Mouse (Mus musculus) neural tube, embryonic 13.5 days (tissue): ENCODE measurements around the gene Kif1c. TPM values are rescaled to one million over a fixed set of nuclear protein-coding genes. Genes with fewer than 3 reads are reported as not detected.

Source experiments
- ATAC-seq: fragments of 200-750 bp; cut with Nextera tagmentation; 2 replicates; pipeline ENCODE4 v1.8.0; 2017; ENCODE audit warnings: low read depth, mild to moderate bottlenecking, moderate TSS enrichment, moderate library complexity
- H3K27ac ChIP-seq: fragments of 300-500 bp; sonication (generic); replicated peaks from 2 replicates; pipeline ENCODE4 v1.5.1; 2015; ENCODE audit warnings: moderate library complexity, mild to moderate bottlenecking, inconsistent platforms
- H3K27me3 ChIP-seq: fragments of 300-500 bp; sonication (generic); 2 replicates; pipeline ENCODE4 v1.6.1; 2015; ENCODE audit warnings: mild to moderate bottlenecking, inconsistent platforms
- H3K36me3 ChIP-seq: fragments of 300-500 bp; sonication (generic); 2 replicates; pipeline ENCODE4 v1.6.1; 2015; ENCODE audit warnings: mild to moderate bottlenecking, inconsistent platforms
- H3K4me1 ChIP-seq: fragments of 300-500 bp; sonication (generic); replicated peaks from 2 replicates; pipeline ENCODE4 v1.6.1; 2015; ENCODE audit warnings: inconsistent platforms
- H3K4me2 ChIP-seq: fragments of 300-500 bp; sonication (generic); 2 replicates; pipeline ENCODE4 v1.6.1; 2015; ENCODE audit warnings: inconsistent platforms, mild to moderate bottlenecking, moderate library complexity
- H3K4me3 ChIP-seq: fragments of 300-500 bp; sonication (generic); 2 replicates; pipeline ENCODE4 v1.5.1; 2015; ENCODE audit warnings: mild to moderate bottlenecking, inconsistent platforms
- H3K9ac ChIP-seq: fragments of 300-500 bp; sonication (generic); 2 replicates; pipeline ENCODE4 v1.6.1; 2015; ENCODE audit warnings: moderate library complexity, mild to moderate bottlenecking, inconsistent platforms
- H3K9me3 ChIP-seq: fragments of 300-500 bp; sonication (generic); 2 replicates; pipeline ENCODE4 v1.6.1; 2016; ENCODE audit warnings: inconsistent platforms
- WGBS: fragments of 180-500 bp; shearing (Covaris S2); methylation state at CpG from one replicate; pipeline ENCODE4 v1.1.7; 2015; 5-methylcytosine and 5-hydroxymethylcytosine counted together
- polyA plus RNA-seq: library from polyadenylated mRNA; unstranded; fragments of >200 nt; fragmentation: Nextera tagmentation; extraction: Ambion mirVana; gene quantifications from 2 replicates; pipeline ENCODE4 v1.2.1, GENCODE M21; 2015

The Kif1c gene
- polyA plus RNA-seq, 1 experiment from 2014 or later = 1.5 TPM

DNA sequence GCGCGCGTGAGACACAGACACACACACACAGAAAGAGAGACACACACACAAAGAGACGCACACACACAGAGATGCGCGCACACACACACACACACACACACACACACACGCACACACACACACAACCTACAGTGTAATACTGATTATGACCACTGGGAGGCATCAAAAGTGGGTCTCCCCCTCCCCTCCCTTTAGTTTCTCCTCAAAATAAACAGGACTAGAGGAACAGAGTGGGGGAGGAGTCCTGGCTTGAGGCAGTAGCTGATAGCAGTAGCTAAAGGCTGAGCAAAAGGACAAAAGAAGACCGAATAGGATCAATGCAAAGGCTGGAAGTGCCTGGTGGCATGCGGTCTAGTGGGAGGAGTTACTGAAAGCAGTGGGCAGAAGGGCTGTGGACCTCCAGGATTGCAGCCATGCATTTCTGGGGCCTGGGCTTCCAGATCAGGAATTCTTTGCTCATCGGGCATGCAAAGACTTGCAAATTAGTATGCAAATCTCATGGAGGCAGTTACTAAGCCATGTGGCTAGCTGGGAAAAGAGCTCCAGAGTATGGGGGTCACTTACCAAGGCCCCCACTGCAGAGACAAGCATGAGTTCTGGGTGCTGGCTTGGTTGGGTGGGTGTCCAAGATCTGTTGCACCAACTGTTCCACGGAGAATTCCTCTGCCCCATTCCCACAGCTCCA, 18.3 kb upstream of the Kif1c start:
- Histone ChIP-seq H3K9me3 (no peaks in the 10 kb centered on the region), H3K27ac (peak overlapping the region; percentile 61), H3K4me2 (peak overlapping the region; percentile 14; the same call in 1 of the 2 replicates), H3K27me3 (no peaks in the 10 kb centered on the region), H3K4me1 (peaks cover 21% of the 10 kb centered on the region), H3K36me3 (peaks cover 76% of the 10 kb centered on the region), H3K9ac (peak overlapping the region; percentile 47; the same call in 1 of the 2 replicates), H3K4me3 (no peak overlapping the region)
- WGBS = 11% methylated on average over 11 of the region's 11 CpGs
- ATAC-seq = 0 out of 2 replicates have a peak, but pooled peaks have one; percentile 51

GRCm38 (mm10) chr11:70683640-70684039, 16.7 kb upstream of the Kif1c start:
- WGBS = 91% methylated on average over 5 of the region's 5 CpGs
- no peak for ATAC-seq
- Histone ChIP-seq H3K27me3 (no peaks in the 10 kb centered on the region), H3K9me3 (no peaks in the 10 kb centered on the region), H3K36me3 (peaks cover 69% of the 10 kb centered on the region), H3K9ac (no peak overlapping the region), H3K4me2 (no peak overlapping the region), H3K27ac (no peak overlapping the region), H3K4me3 (no peak overlapping the region), H3K4me1 (peaks cover 33% of the 10 kb centered on the region)

- H3K4me3 ChIP-seq = peak overlapping the region; percentile 85
- peak; percentile 74 for ATAC-seq
- peak overlapping the region; percentile 90 for H3K9ac ChIP-seq
- peak overlapping the region; percentile 83 for H3K27ac ChIP-seq
- no peaks in the 10 kb centered on the region for H3K9me3 ChIP-seq
- peak overlapping the region; percentile 72 for H3K4me2 ChIP-seq
- H3K36me3 ChIP-seq = peaks cover 41% of the 10 kb centered on the region
- 4% methylated on average over 16 of the region's 16 CpGs for WGBS
- H3K4me1 ChIP-seq = peaks cover 35% of the 10 kb centered on the region
- H3K27me3 ChIP-seq = no peaks in the 10 kb centered on the region
Measured at GRCm38 (mm10) chr11:70686901-70687566, 13.3 kb upstream of the Kif1c start.

- H3K9ac ChIP-seq = peak within 1 kb of the TSS; percentile 90
- peak within 1 kb of the TSS; percentile 83 for H3K27ac ChIP-seq
- under 1% methylated on average over 55 of the region's 55 CpGs for WGBS
- H3K27me3 ChIP-seq = no peaks in the 10 kb centered on the region
- peak within 1 kb of the TSS; percentile 85 for H3K4me3 ChIP-seq
- H3K36me3 ChIP-seq = peaks cover 35% of the 10 kb centered on the region
- peaks cover 28% of the 10 kb centered on the region for H3K4me1 ChIP-seq
- H3K9me3 ChIP-seq = no peaks in the 10 kb centered on the region
- H3K4me2 ChIP-seq = peak within 1 kb of the TSS; percentile 72
- peak; percentile 84 for ATAC-seq
Measured at GRCm38 (mm10) chr11:70687601-70688199, 12.6 kb upstream of the Kif1c start, which contains the start of gene Camta2. TSS of gene Camta2 (minus strand) at chr11:70688105.

- Histone ChIP-seq H3K4me2 (peak overlapping the region; percentile 72), H3K27me3 (no peaks in the 10 kb centered on the region), H3K4me1 (peaks cover 27% of the 10 kb centered on the region), H3K9ac (peak overlapping the region; percentile 90), H3K36me3 (peaks cover 28% of the 10 kb centered on the region), H3K27ac (peak overlapping the region; percentile 83), H3K4me3 (peak overlapping the region; percentile 85), H3K9me3 (no peaks in the 10 kb centered on the region)
- WGBS = 7% methylated on average over 8 of the region's 8 CpGs
- ATAC-seq = no peak
Measured at GRCm38 (mm10) chr11:70688372-70688771, 12.0 kb upstream of the Kif1c start.

DNA sequence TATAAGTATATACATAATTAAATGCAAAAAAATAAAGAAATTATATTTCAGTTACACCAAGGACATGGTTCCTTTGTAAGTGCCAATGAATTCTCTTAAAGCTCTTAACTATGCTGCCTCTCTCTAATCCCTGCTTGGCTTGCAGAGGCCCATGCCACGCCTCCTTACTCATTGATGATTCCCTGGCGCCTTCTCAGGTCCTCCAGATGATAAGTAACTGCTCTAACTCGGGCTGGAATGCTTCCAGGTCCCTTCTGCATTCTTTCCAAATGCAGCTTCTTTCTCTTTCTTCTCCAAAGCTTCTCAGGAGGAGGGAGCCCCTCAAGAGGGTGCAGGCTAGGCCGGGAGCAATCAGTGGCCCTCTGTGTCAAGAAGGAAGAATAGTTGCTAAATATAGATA, 10.8 kb upstream of the Kif1c start:
- Histone ChIP-seq H3K4me1 (peaks cover 27% of the 10 kb centered on the region), H3K27me3 (no peaks in the 10 kb centered on the region)
- 60% methylated on average over 4 of the region's 4 CpGs for WGBS

DNA sequence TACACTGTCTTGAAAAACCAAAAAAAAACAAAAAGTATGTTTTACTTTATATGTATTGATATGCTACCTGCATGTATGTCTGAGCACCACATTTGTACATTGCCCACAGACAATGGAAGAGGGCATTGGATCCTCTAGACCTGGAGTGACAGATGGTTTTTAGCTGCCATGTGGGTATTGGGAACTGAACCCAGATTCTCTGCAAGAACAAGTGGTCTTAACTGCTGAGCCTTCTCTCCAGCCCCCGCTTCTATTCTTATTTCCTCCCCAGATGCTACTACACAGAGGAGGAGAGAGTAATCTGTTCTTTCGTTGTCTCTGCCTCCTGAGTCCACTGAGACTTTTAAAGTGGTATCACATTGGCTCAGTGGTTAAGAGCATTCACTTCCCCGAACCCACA, 6.8 kb upstream of the Kif1c start:
- WGBS = 70% methylated on average over 3 of the region's 3 CpGs
- Histone ChIP-seq H3K4me1 (peaks cover 5% of the 10 kb centered on the region), H3K27ac (no peak overlapping the region), H3K4me2 (no peak overlapping the region), H3K4me3 (no peak overlapping the region), H3K9me3 (no peaks in the 10 kb centered on the region), H3K27me3 (no peaks in the 10 kb centered on the region), H3K9ac (no peak overlapping the region), H3K36me3 (no peaks in the 10 kb centered on the region)
- no peak for ATAC-seq

More for the DNA sequence above, 10.8 kb upstream of the Kif1c start:
- Histone ChIP-seq H3K9me3 (no peaks in the 10 kb centered on the region), H3K4me2 (no peak overlapping the region), H3K36me3 (peaks cover 16% of the 10 kb centered on the region), H3K9ac (no peak overlapping the region), H3K4me3 (no peak overlapping the region), H3K27ac (no peak overlapping the region)
- no peak for ATAC-seq

DNA sequence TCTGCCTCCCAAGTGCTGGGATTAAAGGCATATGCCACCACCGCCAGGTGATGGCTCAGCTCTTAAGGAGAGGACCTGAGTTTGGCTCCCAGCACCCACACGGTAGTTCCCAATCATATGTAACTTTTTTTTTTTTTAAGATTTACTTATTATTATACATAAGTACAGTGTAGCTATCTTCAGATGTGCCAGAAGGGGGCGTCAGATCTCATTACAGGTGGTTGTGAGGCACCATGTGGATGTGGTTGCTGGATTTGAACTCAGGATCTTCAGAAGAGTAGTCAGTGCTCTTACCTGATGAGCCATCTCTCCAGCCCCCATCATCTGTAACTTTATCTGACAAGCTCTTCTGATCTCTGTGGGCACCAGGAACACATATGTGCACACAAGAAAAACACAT, 3.0 kb upstream of the Kif1c start:
- no peak for ATAC-seq
- Histone ChIP-seq H3K4me2 (no peak overlapping the region), H3K27ac (no peak overlapping the region), H3K27me3 (no peaks in the 10 kb centered on the region), H3K9me3 (no peaks in the 10 kb centered on the region), H3K4me3 (no peak overlapping the region), H3K4me1 (peaks cover 21% of the 10 kb centered on the region), H3K36me3 (no peaks in the 10 kb centered on the region), H3K9ac (no peak overlapping the region)
- WGBS = 81% methylated on average over 3 of the region's 3 CpGs

DNA sequence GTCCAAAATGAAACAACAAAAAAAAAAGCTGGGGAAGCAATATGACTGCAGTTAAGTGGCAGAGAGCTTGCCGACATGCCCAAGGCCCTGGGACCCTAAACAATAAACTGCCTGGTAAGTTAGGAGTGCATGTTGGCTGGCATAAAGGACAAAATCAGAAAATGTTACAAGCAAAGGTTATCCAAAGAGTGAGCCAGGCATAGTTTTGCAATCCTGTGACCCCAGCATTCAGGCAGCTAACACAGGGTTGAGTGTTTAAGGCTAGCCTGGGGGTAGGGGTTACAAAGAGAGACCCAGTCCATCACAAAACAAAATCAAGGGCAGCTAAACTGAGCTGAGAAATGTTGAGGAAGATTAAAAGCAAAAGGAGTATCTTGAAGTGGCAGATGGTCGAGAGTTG, 1.3 kb upstream of the Kif1c start:
- Histone ChIP-seq H3K4me3 (peak overlapping the region; percentile 89; the same call in 1 of the 2 replicates), H3K27me3 (no peaks in the 10 kb centered on the region), H3K4me1 (peaks cover 28% of the 10 kb centered on the region), H3K9ac (no peak overlapping the region), H3K4me2 (no peak overlapping the region), H3K27ac (no peak overlapping the region), H3K36me3 (peaks cover 9% of the 10 kb centered on the region), H3K9me3 (no peaks in the 10 kb centered on the region)
- no peak for ATAC-seq
- 72% methylated on average over 2 of the region's 2 CpGs for WGBS

DNA sequence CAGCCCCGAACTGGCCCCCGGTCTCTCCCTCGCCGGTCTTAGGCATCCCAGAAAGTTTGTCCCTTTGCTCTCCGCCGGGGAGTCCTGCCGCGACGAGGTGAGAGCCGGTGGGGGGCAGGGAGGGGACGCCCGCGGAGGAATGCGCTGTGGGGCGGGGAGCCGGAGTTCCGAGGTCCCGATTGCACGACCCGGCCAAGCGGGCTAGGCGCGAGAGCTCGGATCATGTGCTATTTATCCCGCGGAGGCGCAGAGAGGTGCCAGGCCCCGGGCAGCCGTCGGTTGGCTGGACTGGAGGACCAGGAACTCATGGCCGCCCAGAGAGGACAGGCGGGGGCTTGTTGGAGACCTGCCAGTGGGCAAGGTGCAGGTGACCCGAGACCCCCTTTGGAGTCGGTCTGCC, 265 bp downstream of the Kif1c start:
- H3K9ac ChIP-seq = peak overlapping the region; percentile 94
- peak overlapping the region; percentile 89 for H3K4me2 ChIP-seq
- H3K36me3 ChIP-seq = peaks cover 25% of the 10 kb centered on the region
- no peaks in the 10 kb centered on the region for H3K27me3 ChIP-seq
- WGBS = under 1% methylated on average over 33 of the region's 34 CpGs
- H3K9me3 ChIP-seq = no peaks in the 10 kb centered on the region
- peak; percentile 28 for ATAC-seq
- peak overlapping the region; percentile 89 for H3K4me3 ChIP-seq
- H3K4me1 ChIP-seq = peaks cover 28% of the 10 kb centered on the region
- H3K27ac ChIP-seq = peak overlapping the region; percentile 93

GRCm38 (mm10) chr11:70701221-70701955, 1.0 kb downstream of the Kif1c start:
- peaks cover 28% of the 10 kb centered on the region for H3K4me1 ChIP-seq
- no peaks in the 10 kb centered on the region for H3K9me3 ChIP-seq
- 11% methylated on average over 10 of the region's 10 CpGs for WGBS
- H3K4me3 ChIP-seq = peak overlapping the region; percentile 89
- peaks cover 33% of the 10 kb centered on the region for H3K36me3 ChIP-seq
- H3K27ac ChIP-seq = no peak overlapping the region
- no peaks in the 10 kb centered on the region for H3K27me3 ChIP-seq
- no peak for ATAC-seq
- peak overlapping the region; percentile 89 for H3K4me2 ChIP-seq
- peak overlapping the region; percentile 94 for H3K9ac ChIP-seq
